Mouse (Mus musculus) spleen, adult 12 weeks (tissue): ENCODE results near the gene Smtn.

Experiments
- DNase-seq: peaks from one replicate; pipeline ENCODE4 v3.0.0; 2022; ENCODE audit warnings: low spot score

Gene Smtn

GRCm38 (mm10) chr11:3547047-3547446 lies 6.6 kb upstream of the Smtn start:
- no peak for DNase-seq

GRCm38 (mm10) chr11:3546242-3546562 lies 5.8 kb upstream of the Smtn start:
- no peak for DNase-seq

- DNase-seq, result no peak
These were observed 5.3 kb upstream of the Smtn start for GRCm38 (mm10) chr11:3545531-3546241.

- no peak for DNase-seq
These were observed 4.0 kb upstream of the Smtn start for GRCm38 (mm10) chr11:3544409-3544808.

- no peak for DNase-seq
These were observed 2.6 kb upstream of the Smtn start for GRCm38 (mm10) chr11:3543001-3543400.

- DNase-seq, result no peak
These were observed 1.5 kb upstream of the Smtn start for GRCm38 (mm10) chr11:3541932-3542331.

GRCm38 (mm10) chr11:3539826-3540196 lies 601 bp downstream of the Smtn start:
- DNase-seq, result no peak

GRCm38 (mm10) chr11:3539111-3539825 lies 1.1 kb downstream of the Smtn start:
- peak; percentile 65 for DNase-seq

- no peak for DNase-seq
These were observed 2.1 kb downstream of the Smtn start for GRCm38 (mm10) chr11:3538341-3538740.

GRCm38 (mm10) chr11:3537711-3538110 lies 2.7 kb downstream of the Smtn start:
- no peak for DNase-seq

GRCm38 (mm10) chr11:3536745-3537333 lies 3.6 kb downstream of the Smtn start:
- no peak for DNase-seq

GRCm38 (mm10) chr11:3536082-3536481 lies 4.3 kb downstream of the Smtn start:
- DNase-seq, result no peak

GRCm38 (mm10) chr11:3535406-3535986 lies 4.9 kb downstream of the Smtn start:
- peak; percentile 75 for DNase-seq

GRCm38 (mm10) chr11:3534956-3535355 lies 5.5 kb downstream of the Smtn start:
- DNase-seq, result no peak

GRCm38 (mm10) chr11:3533406-3533932 lies 6.9 kb downstream of the Smtn start:
- DNase-seq, result no peak

- DNase-seq, result no peak
These were observed 8.1 kb downstream of the Smtn start for GRCm38 (mm10) chr11:3532101-3532931.

GRCm38 (mm10) chr11:3531634-3532033 lies 8.8 kb downstream of the Smtn start:
- DNase-seq, result no peak

GRCm38 (mm10) chr11:3530731-3531130 lies 9.7 kb downstream of the Smtn start:
- no peak for DNase-seq

GRCm38 (mm10) chr11:3529476-3530252 lies 10.7 kb downstream of the Smtn start:
- DNase-seq, result no peak

GRCm38 (mm10) chr11:3528208-3528607 lies 12.2 kb downstream of the Smtn start:
- no peak for DNase-seq

- no peak for DNase-seq
These were observed 12.6 kb downstream of the Smtn start for GRCm38 (mm10) chr11:3527766-3528165.
